Mouse (Mus musculus) limb, embryonic 13.5 days (tissue): Measurements from ENCODE around the gene 1300017J02Rik. TPM values are rescaled to one million over a fixed set of nuclear protein-coding genes. Genes with fewer than 3 reads are reported as not detected.
"Not testable (repeated sequence)": the region's sequence is repeated elsewhere in the genome, so short reads cannot be mapped to it uniquely, and the experiment has no call there.

Experiments
- ATAC-seq: fragments of 200-750 bp; cut with Nextera tagmentation; 2 replicates; pipeline ENCODE4 v1.8.0; 2017; ENCODE audit warnings: low read depth, moderate number of reproducible peaks, moderate TSS enrichment; ENCODE audit not compliant: low FRiP score
- H3K27ac ChIP-seq: fragments of 300-500 bp; sonication (generic); 2 replicates; pipeline ENCODE4 v1.5.1; 2015; ENCODE audit warnings: inconsistent platforms, mild to moderate bottlenecking, moderate library complexity
- H3K27me3 ChIP-seq: fragments of 300-500 bp; sonication (generic); 2 replicates; pipeline ENCODE4 v1.6.1; 2015; ENCODE audit warnings: mild to moderate bottlenecking, inconsistent platforms
- H3K36me3 ChIP-seq: fragments of 300-500 bp; sonication (generic); 2 replicates; pipeline ENCODE4 v1.6.1; 2015; ENCODE audit warnings: inconsistent platforms, mild to moderate bottlenecking, moderate library complexity
- H3K4me1 ChIP-seq: fragments of 300-500 bp; sonication (generic); 2 replicates; pipeline ENCODE4 v1.6.1; 2015; ENCODE audit warnings: inconsistent platforms
- H3K4me2 ChIP-seq: fragments of 300-500 bp; sonication (generic); replicated peaks from 2 replicates; pipeline ENCODE4 v1.6.1; 2015; ENCODE audit warnings: inconsistent platforms, mild to moderate bottlenecking, moderate library complexity
- H3K4me3 ChIP-seq: fragments of 300-500 bp; sonication (generic); 2 replicates; pipeline ENCODE4 v1.5.1; 2015; ENCODE audit warnings: moderate library complexity, mild to moderate bottlenecking, inconsistent platforms
- H3K9ac ChIP-seq: fragments of 300-500 bp; sonication (generic); 2 replicates; pipeline ENCODE4 v1.6.1; 2015; ENCODE audit warnings: mild to moderate bottlenecking, inconsistent platforms
- H3K9me3 ChIP-seq: fragments of 300-500 bp; sonication (generic); 2 replicates; pipeline ENCODE4 v1.6.1; 2016; ENCODE audit warnings: inconsistent platforms
- WGBS: fragments of 180-500 bp; shearing (Covaris S2); methylation state at CpG from one replicate; pipeline ENCODE4 v1.1.7; 2015; 5-methylcytosine and 5-hydroxymethylcytosine counted together
- polyA plus RNA-seq: library from polyadenylated mRNA; unstranded; fragments of >200 nt; fragmentation: Nextera tagmentation; extraction: Ambion mirVana; gene quantifications from 2 replicates; pipeline ENCODE4 v1.2.1, GENCODE M21; 2015

Gene 1300017J02Rik
- 2.5 and 3.0 TPM in 2 replicates for polyA plus RNA-seq

- Histone ChIP-seq H3K36me3 (peaks cover 23% of the 10 kb centered on the region), H3K4me3 (peak within 1 kb of the TSS; percentile 82), H3K4me1 (peaks cover 20% of the 10 kb centered on the region), H3K9me3 (no peaks in the 10 kb centered on the region), H3K9ac (peak within 1 kb of the TSS; percentile 89), H3K4me2 (peak within 1 kb of the TSS; percentile 78), H3K27me3 (no peaks in the 10 kb centered on the region), H3K27ac (peak within 1 kb of the TSS; percentile 89)
- under 1% methylated on average over 49 of the region's 49 CpGs for WGBS
- peak; percentile 98 for ATAC-seq
These were observed at the start of gene 1300017J02Rik, which contains the start of gene Topbp1 for GRCm38 (mm10) chr9:103304927-103305326. 1300017J02Rik (minus strand) TSS chr9:103305082. Topbp1 (plus strand) TSS chr9:103305215.

- not testable (repeated sequence) for H3K27ac ChIP-seq, H3K4me1 ChIP-seq, ATAC-seq, H3K4me3 ChIP-seq, H3K27me3 ChIP-seq, H3K9ac ChIP-seq, H3K9me3 ChIP-seq, H3K4me2 ChIP-seq
- 86% methylated on average over 7 of the region's 7 CpGs for WGBS
- peaks cover 66% of the 10 kb centered on the region for H3K36me3 ChIP-seq
These were observed 48.8 kb upstream of the 1300017J02Rik start for GRCm38 (mm10) chr9:103353500-103354260.

- Histone ChIP-seq H3K9ac (no peak overlapping the region), H3K9me3 (no peaks in the 10 kb centered on the region), H3K36me3 (peaks cover 77% of the 10 kb centered on the region), H3K27me3 (no peaks in the 10 kb centered on the region), H3K4me2 (no peak overlapping the region), H3K4me3 (no peak overlapping the region), H3K27ac (no peak overlapping the region), H3K4me1 (no peaks in the 10 kb centered on the region; the same call in 1 of the 2 replicates)
- ATAC-seq: no peak
These were observed 43.9 kb upstream of the 1300017J02Rik start for GRCm38 (mm10) chr9:103348791-103349190.

DNA sequence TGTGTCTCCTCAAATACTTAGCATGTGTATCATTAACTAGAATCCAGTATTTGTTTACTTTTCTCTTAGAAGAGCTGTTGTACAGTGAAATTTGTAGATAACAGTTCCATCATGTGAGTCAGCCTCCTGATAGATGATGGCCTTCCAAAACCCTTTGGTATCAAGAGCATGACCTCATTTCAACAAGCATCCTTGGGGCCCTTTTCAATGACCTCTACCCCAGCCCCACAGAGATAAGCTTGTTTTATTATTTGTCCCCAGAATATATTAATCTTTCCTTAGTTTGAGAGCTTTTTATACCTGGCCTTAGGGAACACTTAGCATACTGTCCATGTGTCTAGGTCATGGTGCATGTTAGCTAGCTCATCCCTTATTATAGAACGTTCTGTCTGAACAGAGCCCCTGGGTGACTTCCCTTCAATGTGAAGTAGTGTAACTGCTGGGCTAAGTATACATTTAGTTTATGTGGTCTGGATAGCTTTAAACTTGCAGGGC, 43.2 kb upstream of the 1300017J02Rik start:
- Histone ChIP-seq H3K9me3 (no peaks in the 10 kb centered on the region), H3K4me2 (no peak overlapping the region), H3K4me1 (no peaks in the 10 kb centered on the region; the same call in 1 of the 2 replicates), H3K4me3 (no peak overlapping the region), H3K36me3 (peaks cover 83% of the 10 kb centered on the region), H3K27ac (no peak overlapping the region), H3K27me3 (no peaks in the 10 kb centered on the region), H3K9ac (no peak overlapping the region)
- ATAC-seq: no peak
- WGBS: 77% methylated on average over 1 of the region's 1 CpGs

DNA sequence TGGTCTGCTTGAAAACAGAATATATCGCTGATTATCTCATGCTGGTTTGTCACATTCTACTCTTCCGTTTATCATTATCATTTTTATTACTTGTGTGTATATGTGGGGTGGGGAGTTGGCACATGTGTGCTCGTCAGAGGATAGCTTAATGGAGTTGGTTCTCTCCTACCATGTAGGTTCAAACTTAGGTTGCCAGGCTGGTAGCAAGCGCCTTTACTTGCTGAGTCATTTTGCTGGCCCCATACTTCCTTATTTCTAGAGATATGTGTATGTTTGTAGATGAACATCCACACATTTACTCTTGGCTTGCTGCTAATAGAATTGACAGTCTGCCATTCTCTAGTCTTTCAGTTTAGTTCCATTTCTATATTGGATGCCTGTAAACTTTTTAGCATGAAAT, 42.2 kb upstream of the 1300017J02Rik start:
- ATAC-seq: no peak
- Histone ChIP-seq H3K4me1 (no peaks in the 10 kb centered on the region; the same call in 1 of the 2 replicates), H3K4me3 (no peak overlapping the region), H3K27me3 (no peaks in the 10 kb centered on the region), H3K36me3 (peaks cover 83% of the 10 kb centered on the region), H3K9me3 (no peaks in the 10 kb centered on the region), H3K9ac (no peak overlapping the region), H3K4me2 (no peak overlapping the region), H3K27ac (no peak overlapping the region)
- WGBS: 81% methylated on average over 4 of the region's 4 CpGs

DNA sequence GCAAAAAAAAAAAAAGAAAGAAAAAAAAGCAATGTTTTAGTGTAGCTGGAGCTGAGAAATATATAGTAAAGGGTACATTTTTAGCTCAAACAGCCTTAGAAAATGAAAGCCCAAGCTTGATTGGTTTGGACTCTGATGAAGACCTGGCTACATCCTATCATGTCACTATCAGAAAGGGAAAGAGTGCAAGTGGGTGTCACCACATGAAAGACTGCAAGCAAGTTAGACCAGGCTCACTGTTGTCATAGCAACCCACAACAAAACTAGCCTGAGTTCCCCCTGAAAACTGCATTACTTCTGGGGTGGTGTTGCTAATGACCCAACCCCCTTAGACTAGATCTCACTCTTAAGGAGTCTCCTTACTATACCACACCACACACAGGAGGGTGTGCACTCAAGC, 32.0 kb upstream of the 1300017J02Rik start:
- H3K9ac ChIP-seq: no peak overlapping the region
- H3K27me3 ChIP-seq: no peaks in the 10 kb centered on the region
- H3K27ac ChIP-seq: no peak overlapping the region
- ATAC-seq: no peak
- no peaks in the 10 kb centered on the region for H3K9me3 ChIP-seq
- peaks cover 88% of the 10 kb centered on the region for H3K36me3 ChIP-seq
- no peak overlapping the region for H3K4me3 ChIP-seq
- no peaks in the 10 kb centered on the region for H3K4me1 ChIP-seq
- no peak overlapping the region for H3K4me2 ChIP-seq

GRCm38 (mm10) chr9:103332663-103333062, 27.8 kb upstream of the 1300017J02Rik start:
- no peak overlapping the region for H3K4me2 ChIP-seq
- no peak overlapping the region for H3K9ac ChIP-seq
- H3K36me3 ChIP-seq: peaks cover 87% of the 10 kb centered on the region
- H3K9me3 ChIP-seq: no peaks in the 10 kb centered on the region
- no peaks in the 10 kb centered on the region for H3K27me3 ChIP-seq
- WGBS: 93% methylated on average over 6 of the region's 6 CpGs
- H3K4me1 ChIP-seq: no peaks in the 10 kb centered on the region
- no peak for ATAC-seq
- no peak overlapping the region for H3K4me3 ChIP-seq
- no peak overlapping the region for H3K27ac ChIP-seq

DNA sequence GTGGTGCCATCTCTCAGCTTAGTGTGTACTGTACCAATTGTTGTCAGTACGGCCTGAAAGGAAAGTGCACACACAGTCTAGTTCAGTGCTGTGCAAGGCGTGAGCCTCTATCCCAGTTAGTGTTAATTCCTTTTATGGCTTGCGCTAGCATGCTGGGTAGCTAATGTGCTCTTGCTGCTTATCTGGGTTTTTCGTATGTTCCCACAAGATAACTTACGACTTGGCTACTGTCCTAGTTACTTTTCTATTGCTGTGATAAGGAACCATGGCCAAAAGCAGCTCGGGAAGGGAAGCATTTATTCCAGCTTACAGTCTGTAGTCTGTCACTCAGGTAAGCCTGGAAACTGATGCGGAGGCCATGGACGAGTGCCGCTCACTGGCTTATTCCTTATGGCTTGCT, 21.6 kb upstream of the 1300017J02Rik start:
- Histone ChIP-seq H3K9me3 (no peaks in the 10 kb centered on the region), H3K27ac (no peak overlapping the region), H3K9ac (no peak overlapping the region), H3K4me3 (no peak overlapping the region), H3K4me2 (no peak overlapping the region), H3K4me1 (no peaks in the 10 kb centered on the region), H3K36me3 (peaks cover 87% of the 10 kb centered on the region), H3K27me3 (no peaks in the 10 kb centered on the region)
- WGBS: 89% methylated on average over 9 of the region's 9 CpGs
- ATAC-seq: no peak

- H3K36me3 ChIP-seq: peaks cover 90% of the 10 kb centered on the region
- no peaks in the 10 kb centered on the region for H3K4me1 ChIP-seq
- H3K4me3 ChIP-seq: no peak overlapping the region
- no peak for ATAC-seq
- no peak overlapping the region for H3K4me2 ChIP-seq
- no peaks in the 10 kb centered on the region for H3K9me3 ChIP-seq
- 88% methylated on average over 1 of the region's 2 CpGs for WGBS
- no peak overlapping the region for H3K27ac ChIP-seq
- H3K9ac ChIP-seq: no peak overlapping the region
- no peaks in the 10 kb centered on the region for H3K27me3 ChIP-seq
These were observed 19.8 kb upstream of the 1300017J02Rik start for GRCm38 (mm10) chr9:103324678-103325077.

GRCm38 (mm10) chr9:103309832-103310231, 5.0 kb upstream of the 1300017J02Rik start:
- WGBS: 90% methylated on average over 6 of the region's 6 CpGs

DNA sequence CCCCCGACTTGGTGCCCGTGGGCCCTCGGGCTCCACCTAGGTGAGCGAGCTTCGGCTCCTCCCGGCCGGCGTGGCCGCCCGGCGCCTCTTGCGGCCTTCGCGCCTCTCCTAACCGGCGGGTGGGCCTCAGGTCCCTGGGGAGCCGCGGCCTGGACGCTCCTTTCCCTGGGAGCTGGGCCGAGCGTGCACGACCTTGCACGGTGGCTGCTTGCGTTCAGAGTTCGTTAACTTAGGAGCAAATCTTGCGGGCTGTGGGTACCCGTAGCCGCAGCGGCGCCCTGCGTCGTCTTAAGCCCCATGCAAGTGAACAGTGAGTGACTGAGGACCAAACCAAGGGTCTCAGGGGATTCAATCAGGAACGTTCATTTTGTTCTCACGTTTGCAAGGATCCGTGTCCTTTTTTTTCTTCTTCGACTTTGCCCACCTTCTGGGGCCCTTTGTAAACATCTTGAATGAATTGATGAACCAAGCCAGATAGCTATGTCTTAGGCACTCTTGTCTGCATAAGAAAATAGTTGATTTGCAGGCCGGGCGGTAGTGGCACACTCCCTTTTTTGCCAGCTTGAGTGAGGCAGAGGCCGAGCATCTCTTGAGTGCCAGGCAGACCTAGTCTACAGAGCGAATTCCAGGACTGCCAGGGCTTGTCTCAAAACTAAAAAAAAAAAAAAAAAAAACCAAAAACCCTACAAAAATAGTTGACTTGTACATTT, 605 bp upstream of the 1300017J02Rik start:
- H3K4me1 ChIP-seq: peaks cover 20% of the 10 kb centered on the region
- H3K4me3 ChIP-seq: peak overlapping the region; percentile 82
- peak overlapping the region; percentile 89 for H3K9ac ChIP-seq
- peaks cover 27% of the 10 kb centered on the region for H3K36me3 ChIP-seq
- H3K4me2 ChIP-seq: peak overlapping the region; percentile 78
- under 1% methylated on average over 39 of the region's 40 CpGs for WGBS
- peak; percentile 69 for ATAC-seq
- no peaks in the 10 kb centered on the region for H3K9me3 ChIP-seq
- H3K27me3 ChIP-seq: no peaks in the 10 kb centered on the region
- peak overlapping the region; percentile 89; the same call in 1 of the 2 replicates for H3K27ac ChIP-seq

More at GRCm38 (mm10) chr9:103309832-103310231, 5.0 kb upstream of the 1300017J02Rik start:
- no peak for ATAC-seq
- Histone ChIP-seq H3K36me3 (peaks cover 62% of the 10 kb centered on the region), H3K27me3 (no peaks in the 10 kb centered on the region), H3K9me3 (no peaks in the 10 kb centered on the region), H3K27ac (no peak overlapping the region), H3K4me1 (peaks cover 20% of the 10 kb centered on the region), H3K9ac (no peak overlapping the region), H3K4me3 (no peak overlapping the region), H3K4me2 (no peak overlapping the region)

GRCm38 (mm10) chr9:103302666-103303065, 2.2 kb downstream of the 1300017J02Rik start:
- Histone ChIP-seq H3K4me2 (no peak overlapping the region), H3K4me1 (peaks cover 19% of the 10 kb centered on the region), H3K36me3 (peaks cover under 1% of the 10 kb centered on the region), H3K4me3 (no peak overlapping the region), H3K27me3 (no peaks in the 10 kb centered on the region), H3K9ac (no peak overlapping the region), H3K27ac (no peak overlapping the region), H3K9me3 (no peaks in the 10 kb centered on the region)
- ATAC-seq: no peak
- WGBS: 69% methylated on average over 3 of the region's 3 CpGs
